Mouse (Mus musculus): ENCODE data around the gene Wipi2.

GRCm38 (mm10) chr5:142650794-142651497 lies 23.4 kb downstream of the Wipi2 start:
- TF ChIP-seq POLR2A (IDR thresholded peaks at IDR 0.05; ENCODE audit: control insufficient read depth in 1 of 2, insufficient read depth in 1 of 2, low read depth in 1 of 2, low read length in 2 of 2, poor library complexity in 1 of 2) (no peak), CTCF (IDR thresholded peaks at IDR 0.05 in 2 of 3, conservative IDR thresholded peaks at IDR 0.05 in 1 of 3; ENCODE audit: control insufficient read depth in 1 of 3, insufficient read depth in 1 of 3, low read depth in 2 of 3, low read length in 3 of 3, poor library complexity in 1 of 3, severe bottlenecking in 1 of 3) (no peak)

Data from MEL (cell line).